Mouse (Mus musculus): ENCODE data around the gene Tgm2.

GRCm38 (mm10) chr2:158074835-158075234 lies 71.4 kb downstream of the Tgm2 start:
- no peak for TF ChIP-seq POLR2A (IDR thresholded peaks at IDR 0.05; ENCODE audit: borderline replicate concordance, control insufficient read depth, low read depth, low read length)
- no peak for TF ChIP-seq CTCF (IDR thresholded peaks at IDR 0.05; ENCODE audit: control insufficient read depth, insufficient read depth, low read length)
